Comparison of ENCODE assay signal across 15 mouse cellular contexts in genomic region chr12:102887366-102887765, GRCm38 (mm10). TPM values are rescaled to one million over a fixed set of nuclear protein-coding genes. Genes with fewer than 3 reads are reported as not detected.
DNase-seq lines count a peak whose midpoint lies in the region.
"Had no signal": no experiment of that assay in that cellular context is flagged by ENCODE, and none has a peak within 500 bp of the region (broad histone marks: within the 10 kb centered on the region; RNA-seq: fewer than 3 reads in every experiment).

No protein-coding gene starts in this region.

- DNase-seq in adrenal gland, adult (ENCODE audit: inconsistent age in 2 of 2, low spot score in 1 of 2): peak; percentile 64 to 82
- no peak for DNase-seq in adrenal gland, adult 18-20 months (ENCODE audit: low spot score in 2 of 2)
- DNase-seq in adrenal gland, adult 8-10 months: peak; percentile 46
- no peak for DNase-seq in adrenal gland, postnatal 25 days
- DNase-seq in adrenal gland, postnatal 10 days: peak; percentile 38
- peak; percentile 33 to 39 for DNase-seq in adrenal gland, postnatal 36 days
- no peak for DNase-seq in B cell, adult 2 months
- DNase-seq: cerebellum, adult 11-12 months; cerebellum, adult 2 months; cerebellum, adult 9-10 months; cerebellum, postnatal 10 days; cerebellum, postnatal 25 days; forebrain, postnatal 0 days had no signal

RNA-seq across cellular contexts. Expression of gene Btbd7, which starts 9.1 kb away (rescaled TPM):
- 10 to 100 TPM; 33.9 to 43.5 TPM for total RNA-seq in adrenal gland, adult 18-20 months (2021)
- 10 to 100 TPM; 44.9 to 59.5 (median 54.3) TPM for total RNA-seq in adrenal gland, adult 8-10 months (2022)
- 60.1 and 65.3 TPM in 2 replicates for total RNA-seq in adrenal gland, postnatal 25 days (2021)
- 10 to 100 TPM; 37.9 to 43.9 TPM for total RNA-seq in adrenal gland, postnatal 10 days (2021)
- total RNA-seq in adrenal gland, postnatal 36 days (2021): 10 to 100 TPM; 45.8 to 55.9 TPM

RNA-seq across cellular contexts. Expression of gene Cox8c, which starts 11.8 kb away (rescaled TPM):
- total RNA-seq in adrenal gland, adult 18-20 months (2021): not detected
- not detected for total RNA-seq in adrenal gland, adult 8-10 months (2022)
- not detected in 2 replicates for total RNA-seq in adrenal gland, postnatal 25 days (2021)
- total RNA-seq in adrenal gland, postnatal 10 days (2021): not detected
- total RNA-seq in adrenal gland, postnatal 36 days (2021): not detected
- total RNA-seq: forebrain, postnatal 0 days; gastrocnemius, adult 18-20 months; MEL had no signal

Comparison
In these comparisons a context has a peak if more than half of its experiments do, and no peak if none do; other contexts are left out.
1. DNase-seq: peak in adrenal gland, adult (2 of 2), adrenal gland, adult 8-10 months (single experiment), adrenal gland, postnatal 10 days (single experiment) and adrenal gland, postnatal 36 days (2 of 2); none in adrenal gland, adult 18-20 months (0 of 2), adrenal gland, postnatal 25 days (single experiment) and B cell, adult 2 months (0 of 2).